Mouse (Mus musculus) erythroblast, adult 5-6 weeks (primary cell): ENCODE data around the gene Cyth1. TPM values are rescaled to one million over a fixed set of nuclear protein-coding genes. Genes with fewer than 3 reads are reported as not detected.

Experiments
- ATAC-seq: replicated peaks from 2 replicates; pipeline ENCODE4 v1.8.0; 2016; ENCODE audit warnings: moderate number of reproducible peaks, mild to moderate bottlenecking, moderate TSS enrichment, inconsistent platforms; ENCODE audit not compliant: poor library complexity, low FRiP score, severe bottlenecking
- total RNA-seq, 2 experiments: library from RNA; stranded (forward) in 1 of 2; stranded (reverse) in 1 of 2; fragments of 150-400 nt in 1 of 2; fragments of 200-764, 138-1000 nt in 1 of 2; gene quantifications; 2 replicates each; pipeline versions ENCODE4 v1.2.3 to v1.2.4; 2015 to 2017; ENCODE audit warnings: low replicate concordance in 2 of 2

Cyth1 gene
- 2.7 and 6.0 TPM in 2 replicates for total RNA-seq (2015; ENCODE audit: low replicate concordance)
- total RNA-seq (2017; ENCODE audit: low replicate concordance) = 3.6 and 14.4 TPM in 2 replicates

DNA sequence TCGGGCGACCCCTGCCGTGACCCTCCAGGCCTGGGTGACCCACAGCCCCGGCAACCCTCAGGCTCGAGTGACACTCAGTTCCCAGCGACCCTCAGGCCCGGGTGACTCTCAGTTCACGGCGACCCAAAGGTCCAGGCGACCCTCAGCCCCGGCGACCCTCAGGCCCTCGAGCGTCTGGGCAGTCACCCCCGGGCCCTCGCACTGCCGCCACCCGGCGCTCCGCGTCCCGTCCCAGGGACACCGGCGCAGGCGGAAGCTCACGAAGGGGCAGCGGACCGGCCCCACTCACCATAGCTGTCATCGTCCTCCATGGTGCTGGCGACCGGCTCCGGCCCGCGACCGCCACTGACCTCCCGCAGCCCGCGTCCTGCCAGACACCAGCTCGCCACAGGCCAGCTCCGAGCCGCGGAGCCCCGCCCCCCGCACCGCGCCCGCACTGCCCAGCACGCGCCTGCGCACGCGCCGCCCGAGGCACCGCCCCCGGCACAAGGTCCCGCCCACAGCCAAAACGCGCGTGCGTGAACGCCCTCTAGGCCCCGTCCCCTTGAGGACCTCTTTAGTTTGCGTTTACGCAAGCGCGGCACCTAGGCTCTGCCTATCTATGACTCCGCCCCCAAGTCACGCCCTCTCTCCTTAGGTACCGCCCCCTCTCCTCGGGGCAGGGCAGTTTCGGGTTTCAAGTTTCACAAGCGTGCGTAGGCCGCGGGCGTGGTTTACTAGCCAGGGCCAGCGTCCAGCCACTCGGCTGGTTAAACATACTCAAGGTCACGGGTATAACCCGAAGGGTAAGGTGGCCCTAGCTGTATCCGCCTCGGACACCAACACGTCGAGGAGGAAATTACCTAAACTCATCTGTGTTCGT lies at the start of gene Cyth1:
Cyth1 (minus strand) TSS at position 443 of the 862 bp plus-strand sequence.
- ATAC-seq = peak; percentile 95

DNA sequence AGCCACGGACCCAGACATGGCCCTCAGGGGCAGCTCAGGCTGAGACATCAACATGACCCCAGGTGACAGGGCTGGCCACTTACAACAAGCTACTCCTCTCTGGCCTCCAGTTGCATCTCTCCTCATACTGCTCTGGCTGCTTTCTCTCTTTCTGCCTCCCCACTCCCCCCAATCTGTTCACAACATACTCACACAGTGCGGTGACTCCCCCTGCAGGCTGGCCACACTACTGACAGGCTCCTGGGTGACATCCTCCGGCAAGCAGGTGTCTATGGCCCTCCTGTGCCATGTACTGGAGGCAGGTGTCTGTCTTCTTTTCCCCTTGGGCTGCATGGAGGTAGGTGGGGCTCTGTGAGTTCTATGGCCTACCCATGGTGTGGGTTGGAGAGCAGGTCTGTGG lies 49.6 kb upstream of the Cyth1 start:
- no peak for ATAC-seq

- ATAC-seq = no peak
These were observed 46.6 kb upstream of the Cyth1 start for GRCm38 (mm10) chr11:118295026-118295425.

- no peak for ATAC-seq
These were observed 44.3 kb upstream of the Cyth1 start for GRCm38 (mm10) chr11:118292671-118293070.

GRCm38 (mm10) chr11:118289999-118290889 lies 41.9 kb upstream of the Cyth1 start, which contains the start of gene Usp36:
Usp36 (minus strand) TSS chr11:118290244.
- ATAC-seq = peak; percentile 98

DNA sequence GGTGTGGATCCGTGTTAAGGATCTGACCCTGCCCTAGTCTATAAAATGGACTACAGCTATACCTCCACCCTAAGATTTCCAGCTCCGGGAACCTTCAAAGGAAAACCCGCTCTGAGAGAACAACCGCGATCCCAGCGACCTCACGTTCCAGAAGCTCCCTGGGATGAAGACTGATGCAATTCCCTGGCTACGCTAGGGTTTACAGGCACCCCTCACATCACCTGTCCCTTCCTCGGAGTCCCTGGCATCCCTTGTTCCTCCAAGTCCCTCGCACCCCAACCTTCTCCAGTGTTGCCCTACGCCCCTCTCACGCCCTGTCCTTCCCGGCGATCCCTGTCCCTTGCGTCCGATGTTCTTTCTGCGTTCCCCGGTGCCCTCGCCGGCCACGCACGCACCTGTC lies 41.2 kb upstream of the Cyth1 start:
- no peak for ATAC-seq

- no peak for ATAC-seq
These were observed 40.7 kb upstream of the Cyth1 start for GRCm38 (mm10) chr11:118289037-118289511.

- ATAC-seq = no peak
These were observed 39.2 kb upstream of the Cyth1 start for GRCm38 (mm10) chr11:118287573-118287972.

GRCm38 (mm10) chr11:118286434-118286833 lies 38.0 kb upstream of the Cyth1 start:
- no peak for ATAC-seq

DNA sequence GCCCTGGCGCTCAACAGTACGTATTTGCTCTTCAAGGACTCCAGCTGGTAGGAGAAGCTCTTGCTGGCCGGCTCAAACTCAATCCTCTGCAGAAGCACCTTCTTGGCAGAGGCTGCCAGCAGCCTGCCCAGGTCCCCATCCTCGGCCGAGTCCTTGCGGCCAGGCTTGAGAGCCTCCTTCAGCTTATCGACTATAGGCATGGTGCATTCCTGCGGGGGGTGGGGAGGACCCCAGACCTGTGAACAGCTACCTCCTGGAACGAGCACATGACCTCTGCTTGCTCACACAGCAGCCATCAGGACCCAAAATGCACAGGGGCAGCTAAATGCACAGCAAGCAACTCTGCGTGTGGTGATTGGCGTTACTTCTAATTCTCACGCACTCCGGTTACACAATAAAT lies 37.4 kb upstream of the Cyth1 start:
- ATAC-seq = no peak

DNA sequence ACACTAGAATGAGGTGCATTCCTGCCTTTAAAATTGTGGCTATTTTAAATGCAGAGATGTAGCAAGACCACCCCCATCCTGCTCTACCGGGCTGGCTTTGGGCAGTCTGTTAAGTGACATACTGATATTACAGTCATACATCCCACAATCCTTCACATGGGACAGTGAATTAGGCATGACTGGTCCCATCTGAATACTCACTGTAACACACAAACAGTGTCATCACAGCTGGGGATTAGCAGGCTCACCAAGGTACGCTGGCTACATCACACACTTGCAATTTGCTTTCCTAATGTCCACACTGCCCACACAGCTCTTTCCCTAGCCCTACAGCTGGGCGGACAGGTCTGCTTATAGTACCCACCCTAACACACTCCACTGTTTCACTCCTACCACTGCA lies 31.8 kb upstream of the Cyth1 start:
- ATAC-seq = no peak

DNA sequence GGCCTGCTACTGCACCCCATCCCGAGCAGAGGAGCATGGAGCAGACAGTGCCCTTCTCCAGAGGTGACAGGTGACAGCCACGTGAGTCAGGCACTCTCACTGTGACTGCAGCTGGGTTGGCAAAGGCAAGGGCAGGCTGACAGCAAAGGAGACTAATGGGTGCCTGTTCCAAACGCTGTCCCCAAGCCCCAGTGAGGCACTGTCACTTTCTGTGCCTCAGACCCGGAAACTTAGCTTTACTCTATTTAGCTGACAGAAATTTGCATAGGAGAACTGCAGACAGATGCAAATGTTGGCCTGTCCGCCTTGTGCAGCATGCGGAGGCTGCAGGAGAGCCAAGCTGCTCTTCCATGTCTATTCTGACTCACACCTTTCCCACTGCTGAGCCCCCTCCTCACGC lies 27.9 kb upstream of the Cyth1 start:
- no peak for ATAC-seq

- ATAC-seq = no peak
These were observed 26.7 kb upstream of the Cyth1 start for GRCm38 (mm10) chr11:118275092-118275491.

GRCm38 (mm10) chr11:118269827-118270226 lies 21.4 kb upstream of the Cyth1 start:
- ATAC-seq = no peak

DNA sequence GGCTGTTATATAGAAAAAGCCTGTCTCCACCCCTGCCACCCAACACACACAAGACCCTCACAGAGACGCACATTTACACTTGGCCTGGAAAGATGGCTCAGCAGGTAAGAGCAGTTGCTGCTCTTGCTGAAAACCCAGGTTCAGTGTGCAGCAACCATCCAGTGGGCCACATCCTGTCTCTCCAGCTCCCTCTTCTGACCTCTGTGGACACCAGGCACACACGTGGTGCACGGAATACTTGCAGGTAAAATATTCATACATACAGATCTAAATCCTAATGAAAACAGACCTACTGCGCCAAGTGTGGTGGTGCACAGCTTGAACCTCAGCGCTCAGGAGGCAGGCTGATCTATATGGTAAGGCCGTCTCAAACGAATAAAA lies 18.3 kb upstream of the Cyth1 start:
- ATAC-seq = no peak

DNA sequence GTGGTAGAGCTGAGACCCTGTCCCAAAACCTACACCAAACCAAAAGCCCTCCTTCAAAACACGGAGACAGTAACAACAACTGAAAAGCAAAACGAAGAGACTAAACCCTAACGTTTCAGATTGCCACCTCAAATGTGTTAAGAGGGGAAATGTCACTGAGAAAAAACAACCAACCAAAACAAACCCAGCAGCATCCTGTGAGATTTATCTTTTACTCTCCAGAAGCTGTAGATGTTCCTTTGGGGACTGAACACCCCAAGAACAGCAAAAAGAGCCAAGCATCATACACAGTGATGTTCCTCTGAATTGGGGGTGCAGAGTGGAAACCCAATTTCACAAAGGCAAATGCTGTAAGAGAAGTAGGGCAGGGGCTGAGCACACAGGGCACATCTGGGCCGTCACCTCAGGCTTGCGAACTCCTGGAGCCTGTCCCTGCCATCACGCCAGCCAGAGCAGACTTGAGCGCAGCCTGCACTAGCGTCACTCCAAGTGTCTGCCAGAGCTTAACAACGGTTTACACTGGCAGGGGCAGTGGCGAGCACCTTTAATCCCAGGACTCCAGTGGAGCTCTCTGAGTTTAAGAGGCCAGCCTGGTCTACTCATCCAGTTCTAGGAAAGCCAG lies 17.8 kb upstream of the Cyth1 start:
- ATAC-seq = no peak

DNA sequence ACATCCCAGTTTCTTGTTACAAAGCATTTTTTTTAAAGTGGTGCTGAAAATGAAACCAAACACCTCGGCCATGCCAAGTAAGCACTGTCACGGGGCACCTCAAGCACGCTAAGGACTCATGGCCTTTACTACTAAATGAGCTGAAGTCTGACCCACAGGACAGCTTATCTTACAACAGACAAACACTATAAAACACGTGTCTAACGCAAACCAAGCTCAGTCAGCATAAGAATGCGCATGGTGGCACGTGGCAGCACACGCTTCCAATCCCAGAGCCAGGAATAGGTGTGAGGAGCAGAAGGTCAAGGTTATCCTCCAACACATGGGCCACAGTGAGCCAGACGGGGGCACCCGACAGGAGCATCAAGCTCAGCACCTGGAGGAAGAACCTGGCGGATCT lies 17.2 kb upstream of the Cyth1 start:
- no peak for ATAC-seq

GRCm38 (mm10) chr11:118263146-118263545 lies 14.8 kb upstream of the Cyth1 start:
- ATAC-seq = no peak

- ATAC-seq = no peak
These were observed 11.7 kb upstream of the Cyth1 start for GRCm38 (mm10) chr11:118260081-118260480.

DNA sequence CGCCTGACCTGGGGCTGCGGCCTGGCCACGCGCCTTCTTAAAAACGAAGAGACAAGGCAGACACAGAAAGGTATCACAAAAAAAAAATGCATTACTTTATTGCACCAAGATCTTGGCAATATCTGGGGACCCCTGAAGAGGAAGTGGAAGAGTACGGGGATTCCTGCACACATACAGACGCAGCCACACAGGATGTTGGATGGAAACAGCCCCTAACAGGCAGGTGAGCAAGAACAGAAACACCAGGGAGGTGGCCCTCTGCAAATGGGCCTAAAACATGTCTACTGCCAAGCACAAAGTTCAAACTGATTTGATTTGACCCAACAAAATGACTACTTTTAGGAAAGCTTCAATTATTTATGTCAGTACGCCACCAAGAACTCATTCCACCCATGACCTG lies 11.2 kb upstream of the Cyth1 start:
- no peak for ATAC-seq
